17 mouse cellular contexts compared by ENCODE assay signal in genomic region chr4:135285436-135285835, GRCm38 (mm10). TPM values are rescaled to one million over a fixed set of nuclear protein-coding genes. Genes with fewer than 3 reads are reported as not detected.
DNase-seq lines count a peak whose midpoint lies in the region; ATAC-seq and TF ChIP-seq lines count a peak whose summit lies in the region.
"Had no signal": no experiment of that assay in that cellular context is flagged by ENCODE, and none has a peak within 500 bp of the region (broad histone marks: within the 10 kb centered on the region; RNA-seq: fewer than 3 reads in every experiment).

No protein-coding gene starts in this region.

- 45% methylated on average over 8 of the region's 8 CpGs for WGBS in lung, embryonic 14.5 days
- 29% methylated on average over 8 of the region's 8 CpGs for WGBS in limb, embryonic 14.5 days
- WGBS in liver, postnatal 0 days (ENCODE audit: insufficient replicate concordance), result 69% methylated on average over 8 of the region's 8 CpGs

- peaks cover 63% of the 10 kb centered on the region for H3K4me1 ChIP-seq in erythroblast, embryonic 14.5 days (ENCODE audit: control insufficient read depth)
- peaks cover 20% of the 10 kb centered on the region for H3K4me1 ChIP-seq in lung, embryonic 14.5 days (ENCODE audit: insufficient read depth)
- peaks cover 12% of the 10 kb centered on the region; the same call in 1 of the 2 replicates for H3K4me1 ChIP-seq in limb, embryonic 14.5 days (ENCODE audit: control insufficient read depth, insufficient read depth, low read length)
- H3K4me1 ChIP-seq in liver, postnatal 0 days (ENCODE audit: insufficient read depth), result peaks cover 44% of the 10 kb centered on the region

- H3K27me3 ChIP-seq in erythroblast, embryonic 14.5 days (ENCODE audit: control insufficient read depth), result no peaks in the 10 kb centered on the region
- no peaks in the 10 kb centered on the region for H3K27me3 ChIP-seq in lung, embryonic 14.5 days (ENCODE audit: insufficient read depth, low read length)
- H3K27me3 ChIP-seq in limb, embryonic 14.5 days (ENCODE audit: control insufficient read depth, insufficient read depth, low read length), result no peaks in the 10 kb centered on the region
- H3K27me3 ChIP-seq in liver, postnatal 0 days (ENCODE audit: insufficient read depth, low read length), result no peaks in the 10 kb centered on the region
- H3K27me3 ChIP-seq: midbrain, embryonic 13.5 days; stomach, embryonic 15.5 days had no signal

- H3K27ac ChIP-seq in lung, embryonic 14.5 days (ENCODE audit: low read depth), result no peak overlapping the region
- H3K27ac ChIP-seq in limb, embryonic 14.5 days (replicated peaks; ENCODE audit: low read depth, low read length), result no peak overlapping the region
- no peak overlapping the region for H3K27ac ChIP-seq in liver, postnatal 0 days (ENCODE audit: low read depth)
- H3K27ac ChIP-seq: midbrain, embryonic 13.5 days had no signal

- H3K36me3 ChIP-seq in erythroblast, embryonic 14.5 days (ENCODE audit: control insufficient read depth), result peaks cover 6% of the 10 kb centered on the region; the same call in 1 of the 2 replicates
- H3K36me3 ChIP-seq in lung, embryonic 14.5 days (ENCODE audit: insufficient read depth), result no peaks in the 10 kb centered on the region
- no peaks in the 10 kb centered on the region for H3K36me3 ChIP-seq in limb, embryonic 14.5 days (ENCODE audit: control insufficient read depth, insufficient read depth, low read length)
- H3K36me3 ChIP-seq in liver, postnatal 0 days (replicated peaks; ENCODE audit: insufficient read depth, low read length), result no peaks in the 10 kb centered on the region
- H3K36me3 ChIP-seq: midbrain, embryonic 13.5 days; stomach, embryonic 15.5 days had no signal

- peak; percentile 48 for DNase-seq in lung, embryonic 14.5 days
- DNase-seq in lung, postnatal 14 days, result no peak
- no peak for DNase-seq in limb, embryonic 14.5 days (ENCODE audit: low spot score)
- DNase-seq in liver, postnatal 0 days, result no peak
- DNase-seq in urinary bladder, adult 2 months (ENCODE audit: low spot score), result no peak
- DNase-seq in adrenal gland, postnatal 10 days, result no peak
- DNase-seq: adrenal gland, adult 2 months; cerebellum, adult 9-10 months; forebrain, postnatal 0 days; kidney, postnatal 10 days; spleen, adult 18-20 months; thymus, postnatal 25 days had no signal

- no peak overlapping the region for H3K9ac ChIP-seq in lung, embryonic 14.5 days
- H3K9ac ChIP-seq in limb, embryonic 14.5 days (ENCODE audit: low read depth, low read length, severe bottlenecking), result no peak overlapping the region
- H3K9ac ChIP-seq in liver, postnatal 0 days (replicated peaks), result no peak overlapping the region
- H3K9ac ChIP-seq: forebrain, postnatal 0 days; midbrain, embryonic 13.5 days; stomach, embryonic 15.5 days had no signal

- peaks cover 3% of the 10 kb centered on the region for H3K9me3 ChIP-seq in erythroblast, embryonic 14.5 days (ENCODE audit: control insufficient read depth, low read length)
- H3K9me3 ChIP-seq in lung, embryonic 14.5 days (ENCODE audit: low read depth, low read length), result no peaks in the 10 kb centered on the region
- H3K9me3 ChIP-seq in limb, embryonic 14.5 days (ENCODE audit: control insufficient read depth, low read length), result no peaks in the 10 kb centered on the region
- no peaks in the 10 kb centered on the region for H3K9me3 ChIP-seq in liver, postnatal 0 days (ENCODE audit: low read length)
- H3K9me3 ChIP-seq: midbrain, embryonic 13.5 days; stomach, embryonic 15.5 days had no signal

- no peak for ATAC-seq in erythroblast, adult 5-6 weeks (replicated peaks; ENCODE audit: low FRiP score, poor library complexity, severe bottlenecking)
- no peak for ATAC-seq in lung, embryonic 14.5 days (ENCODE audit: insufficient read depth)
- ATAC-seq in limb, embryonic 14.5 days (ENCODE audit: low FRiP score, low read depth), result peak; percentile 86
- no peak for ATAC-seq in liver, postnatal 0 days
- ATAC-seq: midbrain, embryonic 13.5 days had no signal

- no peak for TF ChIP-seq POLR2A in limb, embryonic 14.5 days (IDR thresholded peaks at IDR 0.05; ENCODE audit: borderline replicate concordance, extremely low read depth, insufficient read depth, insufficient read length)

- no peak for TF ChIP-seq CTCF in lung, embryonic 14.5 days (IDR thresholded peaks at IDR 0.05; ENCODE audit: low read depth)
- no peak for TF ChIP-seq CTCF in liver, postnatal 0 days (IDR thresholded peaks at IDR 0.05; ENCODE audit: low read depth)

- no peak overlapping the region for H3K4me2 ChIP-seq in lung, embryonic 14.5 days
- H3K4me2 ChIP-seq in limb, embryonic 14.5 days (replicated peaks; ENCODE audit: low read depth, low read length, severe bottlenecking), result no peak overlapping the region
- peak overlapping the region; percentile 18; the same call in 1 of the 2 replicates for H3K4me2 ChIP-seq in liver, postnatal 0 days (ENCODE audit: low read depth, low read length)
- H3K4me2 ChIP-seq: midbrain, embryonic 13.5 days; stomach, embryonic 15.5 days had no signal

- peak overlapping the region; percentile 22 for H3K4me3 ChIP-seq in erythroblast, embryonic 14.5 days (replicated peaks)
- H3K4me3 ChIP-seq in lung, embryonic 14.5 days (ENCODE audit: low read depth, low read length), result no peak overlapping the region
- no peak overlapping the region for H3K4me3 ChIP-seq in limb, embryonic 14.5 days (replicated peaks; ENCODE audit: low read length)
- no peak overlapping the region for H3K4me3 ChIP-seq in liver, postnatal 0 days (ENCODE audit: low read depth, low read length)
- H3K4me3 ChIP-seq: midbrain, embryonic 13.5 days; myocyte; stomach, embryonic 15.5 days had no signal

- no peak for TF ChIP-seq EP300 in liver, postnatal 0 days (IDR thresholded peaks at IDR 0.05; ENCODE audit: low read depth)

RNA-seq across cellular contexts. Expression of gene Clic4, which starts 12.8 kb away (rescaled TPM):
- 3.6 and 3.8 TPM in 2 replicates for polyA plus RNA-seq in erythroblast, embryonic 14.5 days (2012)
- total RNA-seq in erythroblast, adult 5-6 weeks (2015; ENCODE audit: low replicate concordance), result 24.6 and 29.9 TPM in 2 replicates
- 35.4 and 44.6 TPM in 2 replicates for total RNA-seq in erythroblast, adult 5-6 weeks (2017; ENCODE audit: low replicate concordance)
- polyA plus RNA-seq in lung, embryonic 14.5 days (2014; fragmentation: Nextera tagmentation; extraction: Ambion mirVana), result 128 and 133 TPM in 2 replicates
- polyA plus RNA-seq in limb, embryonic 14.5 days (2012; rRNA removed), result 68.0 and 72.1 TPM in 2 replicates
- polyA plus RNA-seq in limb, embryonic 14.5 days (2014; fragmentation: Nextera tagmentation; extraction: Ambion mirVana), result 88.2 and 98.9 TPM in 2 replicates
- 52.2 and 64.6 TPM in 2 replicates for polyA plus RNA-seq in liver, postnatal 0 days (2015; fragmentation: Nextera tagmentation; extraction: Ambion mirVana)
- 151 and 185 TPM in 2 replicates for polyA plus RNA-seq in urinary bladder, adult 2 months (2012; rRNA removed)
- total RNA-seq in adrenal gland, postnatal 10 days (2021), result 100 to 1,000 TPM; 109 to 128 TPM

Comparison
In these comparisons a context has a peak if more than half of its experiments do, and no peak if none do; other contexts are left out.
1. RNA of gene Clic4, which starts 12.8 kb away (polyA plus RNA-seq): 151 to 185 TPM in urinary bladder, adult 2 months, 128 to 133 TPM in lung, embryonic 14.5 days, 68.0 to 98.9 TPM in limb, embryonic 14.5 days and 52.2 to 64.6 TPM in liver, postnatal 0 days; 3.6 to 3.8 TPM in erythroblast, embryonic 14.5 days; every median in the first group is over 10 times any median in the second.